ENCODE assay signal across 24 mouse cellular contexts in the genomic region with DNA sequence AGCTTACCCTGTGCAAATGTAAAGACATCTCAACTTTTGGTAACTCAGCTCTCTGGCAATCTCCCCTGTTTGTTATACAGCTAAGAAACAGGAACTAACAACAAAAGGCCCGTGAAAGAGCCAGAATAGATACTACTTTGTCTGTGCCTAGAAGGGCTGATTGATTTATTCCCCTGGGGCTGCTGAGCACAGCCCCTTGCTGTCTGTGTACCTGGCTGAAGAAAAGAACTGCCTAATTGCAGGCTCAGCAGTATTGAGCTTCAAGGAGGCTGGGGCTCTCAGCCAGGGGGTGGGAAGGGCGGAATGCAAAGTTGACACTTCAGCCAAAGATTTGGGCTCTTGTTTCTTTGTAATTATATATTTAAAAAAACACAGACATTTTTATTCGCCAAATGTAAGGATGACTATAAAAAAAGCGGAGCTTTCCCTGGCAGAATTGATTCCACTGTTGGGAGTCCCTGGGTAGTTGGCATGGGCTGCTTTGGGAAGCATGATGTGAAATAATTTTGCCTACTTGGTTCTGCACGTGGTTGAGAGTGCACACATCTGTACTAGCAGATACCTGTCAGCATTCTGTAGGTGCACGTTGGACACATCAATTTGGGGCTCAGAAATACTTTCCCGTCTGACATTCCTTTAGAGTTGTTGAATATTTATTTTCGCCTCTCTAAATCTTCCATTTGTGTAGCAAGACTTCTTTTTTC. TPM values are rescaled to one million over a fixed set of nuclear protein-coding genes. Genes with fewer than 3 reads are reported as not detected.
A peak's percentile ranks its signal among the peaks of the same experiment; 100 is the strongest.
DNase-seq lines count a peak whose midpoint lies in the region; ATAC-seq lines count a peak whose summit lies in the region.
"Had no signal": no experiment of that assay in that cellular context is flagged by ENCODE, and none has a peak within 500 bp of the region (broad histone marks: within the 10 kb centered on the region; RNA-seq: fewer than 3 reads in every experiment).

No protein-coding gene starts in this region.

- no peaks in the 10 kb centered on the region for H3K27me3 ChIP-seq in embryonic facial prominence, embryonic 11.5 days (ENCODE audit: control insufficient read depth, insufficient read depth, low read length)
- no peaks in the 10 kb centered on the region for H3K27me3 ChIP-seq in embryonic facial prominence, embryonic 10.5 days (replicated peaks; ENCODE audit: low read depth, poor library complexity, severe bottlenecking)
- no peaks in the 10 kb centered on the region for H3K27me3 ChIP-seq in midbrain, embryonic 12.5 days
- no peaks in the 10 kb centered on the region for H3K27me3 ChIP-seq in midbrain, embryonic 10.5 days (ENCODE audit: low read depth, poor library complexity, severe bottlenecking)
- no peaks in the 10 kb centered on the region for H3K27me3 ChIP-seq in forebrain, embryonic 13.5 days
- H3K27me3 ChIP-seq in midbrain, embryonic 16.5 days (ENCODE audit: control insufficient read depth, insufficient read depth, low read depth, low read length), result no peaks in the 10 kb centered on the region
- H3K27me3 ChIP-seq: limb, embryonic 13.5 days; liver, embryonic 13.5 days had no signal

- no peaks in the 10 kb centered on the region for H3K4me1 ChIP-seq in embryonic facial prominence, embryonic 11.5 days (ENCODE audit: control insufficient read depth, insufficient read depth, low read length)
- H3K4me1 ChIP-seq in embryonic facial prominence, embryonic 10.5 days, result peaks cover 11% of the 10 kb centered on the region
- peaks cover 14% of the 10 kb centered on the region; the same call in 1 of the 2 replicates for H3K4me1 ChIP-seq in midbrain, embryonic 12.5 days
- 0 out of 2 replicates have a peak, but pooled peaks cover 3% of the 10 kb centered on the region for H3K4me1 ChIP-seq in midbrain, embryonic 10.5 days
- peaks cover 16% of the 10 kb centered on the region for H3K4me1 ChIP-seq in forebrain, embryonic 13.5 days
- peaks cover 8% of the 10 kb centered on the region; the same call in 1 of the 2 replicates for H3K4me1 ChIP-seq in midbrain, embryonic 16.5 days (ENCODE audit: control insufficient read depth, insufficient read depth, low read length)
- H3K4me1 ChIP-seq: liver, embryonic 13.5 days had no signal

- DNase-seq in embryonic facial prominence, embryonic 11.5 days (ENCODE audit: low spot score), result peak; percentile 11
- no peak for DNase-seq in embryonic facial prominence, embryonic 10.5 days (ENCODE audit: low spot score)
- DNase-seq in midbrain, embryonic 10.5 days (ENCODE audit: low spot score), result no peak
- no peak for DNase-seq in testis, postnatal 10 days (ENCODE audit: low spot score)
- no peak for DNase-seq in thymus, postnatal 0 days (ENCODE audit: low spot score)
- DNase-seq: adrenal gland, postnatal 14 days; cerebellum, adult 11-12 months; cerebellum, postnatal 25 days; gastrocnemius, adult 2 months; heart, postnatal 10 days; layer of hippocampus, postnatal 36 days; liver, embryonic 13.5 days; lung, embryonic 14.5 days; lung, postnatal 36 days; right cerebral cortex, adult 18-20 months had no signal

- 0 out of 2 replicates have a peak, but pooled peaks have one; percentile 23 for ATAC-seq in embryonic facial prominence, embryonic 11.5 days (replicated peaks; ENCODE audit: insufficient number of reproducible peaks, low FRiP score, low TSS enrichment, low read depth)
- ATAC-seq in midbrain, embryonic 12.5 days (ENCODE audit: low FRiP score, low read depth), result 0 out of 2 replicates have a peak, but pooled peaks have one; percentile 27
- ATAC-seq in forebrain, embryonic 13.5 days, result peak; percentile 71; the same call in 1 of the 2 replicates
- ATAC-seq in midbrain, embryonic 16.5 days, result peak; percentile 54; the same call in 1 of the 2 replicates
- ATAC-seq: CD4-positive, CD25-positive, alpha-beta regulatory T cell, adult 4 months; intestine, embryonic 16.5 days had no signal

- no peak overlapping the region for H3K4me3 ChIP-seq in embryonic facial prominence, embryonic 11.5 days (ENCODE audit: low read depth, low read length)
- no peak overlapping the region for H3K4me3 ChIP-seq in embryonic facial prominence, embryonic 10.5 days
- H3K4me3 ChIP-seq in midbrain, embryonic 12.5 days, result no peak overlapping the region
- no peak overlapping the region for H3K4me3 ChIP-seq in midbrain, embryonic 10.5 days
- no peak overlapping the region for H3K4me3 ChIP-seq in forebrain, embryonic 13.5 days
- H3K4me3 ChIP-seq in midbrain, embryonic 16.5 days (ENCODE audit: low read depth, low read length), result no peak overlapping the region
- H3K4me3 ChIP-seq: gastrocnemius, adult 2 months; limb, embryonic 13.5 days; liver, embryonic 13.5 days had no signal

- WGBS in embryonic facial prominence, embryonic 11.5 days, result 56% methylated on average over 8 of the region's 8 CpGs
- WGBS in embryonic facial prominence, embryonic 10.5 days, result 59% methylated on average over 8 of the region's 8 CpGs
- WGBS in midbrain, embryonic 12.5 days, result 78% methylated on average over 8 of the region's 8 CpGs
- 73% methylated on average over 8 of the region's 8 CpGs for WGBS in midbrain, embryonic 10.5 days
- WGBS in forebrain, embryonic 13.5 days, result 51% methylated on average over 8 of the region's 8 CpGs
- 66% methylated on average over 8 of the region's 8 CpGs for WGBS in midbrain, embryonic 16.5 days

- no peaks in the 10 kb centered on the region for H3K9me3 ChIP-seq in embryonic facial prominence, embryonic 11.5 days (replicated peaks; ENCODE audit: control insufficient read depth, low read length)
- no peaks in the 10 kb centered on the region for H3K9me3 ChIP-seq in embryonic facial prominence, embryonic 10.5 days
- no peaks in the 10 kb centered on the region for H3K9me3 ChIP-seq in midbrain, embryonic 12.5 days
- H3K9me3 ChIP-seq in midbrain, embryonic 10.5 days (replicated peaks), result 0 out of 2 replicates have a peak, but pooled peaks cover 4% of the 10 kb centered on the region
- H3K9me3 ChIP-seq in forebrain, embryonic 13.5 days (replicated peaks), result no peaks in the 10 kb centered on the region
- H3K9me3 ChIP-seq in midbrain, embryonic 16.5 days (replicated peaks; ENCODE audit: control insufficient read depth, low read length, poor library complexity, severe bottlenecking), result no peaks in the 10 kb centered on the region; the same call in 1 of the 2 replicates
- H3K9me3 ChIP-seq: G1E; limb, embryonic 13.5 days; liver, embryonic 13.5 days had no signal

- no peak overlapping the region for H3K4me2 ChIP-seq in embryonic facial prominence, embryonic 11.5 days (ENCODE audit: low read depth, low read length)
- H3K4me2 ChIP-seq in midbrain, embryonic 12.5 days (replicated peaks), result no peak overlapping the region
- H3K4me2 ChIP-seq in forebrain, embryonic 13.5 days, result no peak overlapping the region
- no peak overlapping the region for H3K4me2 ChIP-seq in midbrain, embryonic 16.5 days (ENCODE audit: low read length)
- H3K4me2 ChIP-seq: heart, embryonic 11.5 days; hindbrain, embryonic 14.5 days; limb, embryonic 13.5 days; liver, embryonic 13.5 days; lung, embryonic 14.5 days had no signal

- no peaks in the 10 kb centered on the region for H3K36me3 ChIP-seq in embryonic facial prominence, embryonic 11.5 days (replicated peaks; ENCODE audit: control insufficient read depth, insufficient read depth, low read depth, low read length)
- no peaks in the 10 kb centered on the region for H3K36me3 ChIP-seq in embryonic facial prominence, embryonic 10.5 days (replicated peaks)
- H3K36me3 ChIP-seq in midbrain, embryonic 12.5 days, result no peaks in the 10 kb centered on the region
- H3K36me3 ChIP-seq in midbrain, embryonic 10.5 days, result no peaks in the 10 kb centered on the region
- H3K36me3 ChIP-seq in forebrain, embryonic 13.5 days (ENCODE audit: poor library complexity, severe bottlenecking), result no peaks in the 10 kb centered on the region
- H3K36me3 ChIP-seq in midbrain, embryonic 16.5 days (ENCODE audit: control insufficient read depth, insufficient read depth, low read length), result no peaks in the 10 kb centered on the region
- H3K36me3 ChIP-seq: G1E; limb, embryonic 13.5 days; liver, embryonic 13.5 days had no signal

- H3K27ac ChIP-seq in embryonic facial prominence, embryonic 11.5 days (replicated peaks; ENCODE audit: low read depth, low read length), result no peak overlapping the region
- no peak overlapping the region for H3K27ac ChIP-seq in embryonic facial prominence, embryonic 10.5 days (replicated peaks)
- H3K27ac ChIP-seq in midbrain, embryonic 12.5 days (replicated peaks), result no peak overlapping the region
- no peak overlapping the region for H3K27ac ChIP-seq in midbrain, embryonic 10.5 days (replicated peaks)
- H3K27ac ChIP-seq in forebrain, embryonic 13.5 days, result peak overlapping the region; percentile 17; the same call in 1 of the 2 replicates
- H3K27ac ChIP-seq in midbrain, embryonic 16.5 days (ENCODE audit: low read length), result no peak overlapping the region
- H3K27ac ChIP-seq: gastrocnemius, adult 2 months; hindbrain, embryonic 14.5 days; limb, embryonic 13.5 days; liver, embryonic 13.5 days had no signal

- no peak overlapping the region for H3K9ac ChIP-seq in embryonic facial prominence, embryonic 11.5 days (replicated peaks; ENCODE audit: low read length)
- no peak overlapping the region for H3K9ac ChIP-seq in midbrain, embryonic 12.5 days (replicated peaks)
- no peak overlapping the region for H3K9ac ChIP-seq in forebrain, embryonic 13.5 days
- no peak overlapping the region for H3K9ac ChIP-seq in midbrain, embryonic 16.5 days (ENCODE audit: low read depth, low read length)
- H3K9ac ChIP-seq: hindbrain, embryonic 14.5 days; limb, embryonic 13.5 days; liver, embryonic 13.5 days; lung, embryonic 14.5 days had no signal

RNA-seq across cellular contexts. Expression of a gene that starts 31.5 kb away (rescaled TPM):
- polyA plus RNA-seq in embryonic facial prominence, embryonic 11.5 days (2014; fragmentation: Nextera tagmentation; extraction: Ambion mirVana), result 13.5 and 15.3 TPM in 2 replicates
- 11.1 and 12.8 TPM in 2 replicates for polyA plus RNA-seq in embryonic facial prominence, embryonic 10.5 days (2016; fragmentation: Nextera tagmentation; extraction: Ambion mirVana)
- polyA plus RNA-seq in midbrain, embryonic 12.5 days (2016; fragmentation: Nextera tagmentation; extraction: Ambion mirVana), result 6.4 and 7.1 TPM in 2 replicates
- polyA plus RNA-seq in midbrain, embryonic 10.5 days (2016; fragmentation: Nextera tagmentation; extraction: Ambion mirVana), result 5.9 and 6.0 TPM in 2 replicates
- polyA plus RNA-seq in forebrain, embryonic 13.5 days (2015; fragmentation: Nextera tagmentation; extraction: Ambion mirVana), result 6.3 and 7.4 TPM in 2 replicates
- polyA plus RNA-seq in midbrain, embryonic 16.5 days (2015; fragmentation: Nextera tagmentation; extraction: Ambion mirVana), result 4.2 and 4.6 TPM in 2 replicates
- 0.87 and 1.2 TPM in 2 replicates for polyA plus RNA-seq in thymus, postnatal 0 days (2015; fragmentation: Nextera tagmentation; extraction: Ambion mirVana)
